Mouse (Mus musculus) kidney, postnatal 0 days (tissue): ENCODE results near the gene Numb. TPM values are rescaled to one million over a fixed set of nuclear protein-coding genes. Genes with fewer than 3 reads are reported as not detected.

ENCODE experiments used
- ATAC-seq: fragments of 200-750 bp; cut with Nextera tagmentation; replicated peaks from 2 replicates; pipeline ENCODE4 v1.8.0; 2017; ENCODE audit warnings: low read depth, moderate number of reproducible peaks, moderate TSS enrichment, moderate library complexity; ENCODE audit not compliant: low FRiP score
- DNase-seq: peaks from one replicate; pipeline ENCODE4 v3.0.0-alpha.2; 2016; ENCODE audit warnings: low spot score
- H3K27ac ChIP-seq: fragments of 300-500 bp; sonication (generic); 2 replicates; pipeline ENCODE4 v1.5.1; 2014; ENCODE audit warnings: mild to moderate bottlenecking
- H3K27me3 ChIP-seq: fragments of 300-500 bp; sonication (generic); 2 replicates; pipeline ENCODE4 v1.6.1; 2014; ENCODE audit warnings: low read length, mixed read lengths; ENCODE audit not compliant: insufficient read depth
- H3K36me3 ChIP-seq: fragments of 300-500 bp; sonication (generic); 2 replicates; pipeline ENCODE4 v1.6.1; 2014; ENCODE audit warnings: low read length, mixed read lengths; ENCODE audit not compliant: insufficient read depth
- H3K4me1 ChIP-seq: fragments of 300-500 bp; sonication (generic); replicated peaks from 2 replicates; pipeline ENCODE4 v1.6.1; 2014; ENCODE audit warnings: antibody characterized with exemption, low read length, mixed read lengths; ENCODE audit not compliant: insufficient read depth
- H3K4me2 ChIP-seq: fragments of 300-500 bp; sonication (generic); 2 replicates; pipeline ENCODE4 v1.6.1; 2014; ENCODE audit warnings: mild to moderate bottlenecking, low read length, moderate library complexity, mixed read lengths
- H3K4me3 ChIP-seq: fragments of 300-500 bp; sonication (generic); replicated peaks from 2 replicates; pipeline ENCODE4 v1.5.1; 2014; ENCODE audit warnings: low read depth, low read length
- H3K9ac ChIP-seq: fragments of 300-500 bp; sonication (generic); 2 replicates; pipeline ENCODE4 v1.6.1; 2014; ENCODE audit warnings: low read depth, low read length
- H3K9me3 ChIP-seq: fragments of 300-500 bp; sonication (generic); replicated peaks from 2 replicates; pipeline ENCODE4 v1.6.1; 2016; ENCODE audit warnings: low read length, inconsistent platforms, mixed read lengths
- CTCF ChIP-seq: IDR thresholded peaks from 2 replicates; pipeline ENCODE4 v1.5.1; 2016; ENCODE audit warnings: antibody characterized with exemption, low read depth, mild to moderate bottlenecking, moderate library complexity
- WGBS: fragments of 180-500 bp; shearing (Covaris S2); extraction: QIAGEN DNeasy Blood & Tissue Kit; methylation state at CpG from one replicate; pipeline ENCODE4 v1.1.7; 2014; 5-methylcytosine and 5-hydroxymethylcytosine counted together
- polyA plus RNA-seq: library from polyadenylated mRNA; unstranded; fragments of >200 nt; fragmentation: Nextera tagmentation; extraction: Ambion mirVana; gene quantifications from 2 replicates; pipeline ENCODE4 v1.2.1, GENCODE M21; 2015

The Numb gene
- polyA plus RNA-seq, 1 experiment from 2014 or later = 28.7 TPM

GRCm38 (mm10) chr12:83860688-83861087 is 61.0 kb downstream of the Numb start:
- TF ChIP-seq CTCF = no peak
- Histone ChIP-seq H3K27me3 (no peaks in the 10 kb centered on the region), H3K9ac (no peak overlapping the region), H3K4me3 (no peak overlapping the region), H3K9me3 (no peaks in the 10 kb centered on the region; the same call in 1 of the 2 replicates), H3K4me2 (no peak overlapping the region), H3K27ac (no peak overlapping the region), H3K36me3 (no peaks in the 10 kb centered on the region), H3K4me1 (no peaks in the 10 kb centered on the region)
- no peak for ATAC-seq
- no peak for DNase-seq

GRCm38 (mm10) chr12:83858052-83858451 is 63.7 kb downstream of the Numb start:
- no peak overlapping the region for H3K9ac ChIP-seq
- H3K4me2 ChIP-seq = no peak overlapping the region
- no peak for TF ChIP-seq CTCF
- no peak overlapping the region for H3K4me3 ChIP-seq
- no peaks in the 10 kb centered on the region for H3K4me1 ChIP-seq
- no peaks in the 10 kb centered on the region for H3K36me3 ChIP-seq
- no peaks in the 10 kb centered on the region; the same call in 1 of the 2 replicates for H3K9me3 ChIP-seq
- ATAC-seq = no peak
- WGBS = 92% methylated on average over 2 of the region's 2 CpGs
- no peak overlapping the region for H3K27ac ChIP-seq
- H3K27me3 ChIP-seq = no peaks in the 10 kb centered on the region
- no peak for DNase-seq

GRCm38 (mm10) chr12:83855211-83855610 is 66.5 kb downstream of the Numb start:
- no peaks in the 10 kb centered on the region for H3K27me3 ChIP-seq
- no peaks in the 10 kb centered on the region for H3K9me3 ChIP-seq
- 93% methylated on average over 1 of the region's 1 CpGs for WGBS
- H3K4me3 ChIP-seq = no peak overlapping the region
- no peak for TF ChIP-seq CTCF
- ATAC-seq (no peak), DNase-seq (no peak)
- H3K9ac ChIP-seq = no peak overlapping the region
- no peaks in the 10 kb centered on the region for H3K4me1 ChIP-seq
- no peaks in the 10 kb centered on the region for H3K36me3 ChIP-seq
- no peak overlapping the region for H3K4me2 ChIP-seq
- H3K27ac ChIP-seq = no peak overlapping the region

DNA sequence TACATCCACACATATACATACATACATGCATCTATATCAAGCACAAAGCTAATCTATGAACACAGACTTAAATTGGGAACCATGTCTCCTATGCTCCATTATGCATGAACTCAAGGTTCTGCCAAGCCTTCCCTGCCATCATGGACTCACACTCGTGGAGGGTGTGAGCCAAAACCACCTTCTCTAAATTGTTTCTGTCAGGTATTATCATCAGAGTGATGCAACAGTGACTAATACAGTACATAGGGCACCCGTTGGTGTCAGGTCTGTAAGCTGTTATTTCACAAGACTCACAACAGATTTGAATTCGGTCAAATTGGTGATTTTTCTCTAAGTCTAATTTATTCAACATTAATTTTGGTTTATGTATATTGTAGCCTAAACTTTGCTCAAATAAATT is 67.5 kb downstream of the Numb start:
- 92% methylated on average over 3 of the region's 3 CpGs for WGBS
- Histone ChIP-seq H3K27ac (no peak overlapping the region), H3K4me3 (no peak overlapping the region), H3K9ac (no peak overlapping the region), H3K4me1 (no peaks in the 10 kb centered on the region), H3K9me3 (no peaks in the 10 kb centered on the region), H3K36me3 (no peaks in the 10 kb centered on the region), H3K27me3 (no peaks in the 10 kb centered on the region), H3K4me2 (no peak overlapping the region)
- no peak for TF ChIP-seq CTCF
- no peak for ATAC-seq
- no peak for DNase-seq

DNA sequence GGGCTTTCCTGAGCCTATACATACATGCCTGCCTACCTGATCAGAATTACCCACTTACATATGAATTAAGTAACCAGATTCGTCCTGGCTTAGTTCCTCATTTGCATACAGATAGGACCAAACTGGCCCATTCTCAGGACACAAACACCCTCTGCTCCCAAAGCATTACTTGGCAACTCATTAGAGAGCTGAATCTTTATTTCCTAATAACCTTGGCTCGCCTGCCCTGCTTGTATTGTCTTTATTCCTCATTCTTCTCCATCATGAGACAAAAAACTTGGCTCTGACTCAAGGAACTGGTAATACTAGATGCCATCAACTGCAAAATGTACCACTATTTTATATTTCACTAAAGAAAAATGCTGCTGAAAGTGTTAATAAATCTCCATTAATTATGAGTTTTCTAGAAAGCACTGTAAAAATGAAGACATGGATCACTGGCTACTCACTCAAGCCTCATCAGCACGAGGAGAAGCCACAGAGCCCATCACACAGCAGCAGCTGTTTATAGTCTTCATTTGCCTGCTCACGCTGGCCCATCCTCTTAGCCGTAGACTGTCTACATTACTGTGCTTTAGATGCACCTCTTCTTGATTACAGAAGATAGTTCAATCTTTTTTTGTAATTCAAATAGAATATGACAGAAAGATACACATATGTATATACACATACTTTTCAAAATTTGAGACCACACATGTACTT is 69.1 kb downstream of the Numb start:
- H3K27me3 ChIP-seq = no peaks in the 10 kb centered on the region
- DNase-seq (no peak), ATAC-seq (no peak)
- no peak overlapping the region for H3K4me2 ChIP-seq
- no peak for TF ChIP-seq CTCF
- no peaks in the 10 kb centered on the region for H3K36me3 ChIP-seq
- H3K4me3 ChIP-seq = no peak overlapping the region
- H3K9ac ChIP-seq = no peak overlapping the region
- no peaks in the 10 kb centered on the region for H3K4me1 ChIP-seq
- no peaks in the 10 kb centered on the region for H3K9me3 ChIP-seq
- no peak overlapping the region for H3K27ac ChIP-seq
- 66% methylated on average over 5 of the region's 5 CpGs for WGBS

GRCm38 (mm10) chr12:83850334-83850733 is 71.4 kb downstream of the Numb start:
- no peak for TF ChIP-seq CTCF
- Histone ChIP-seq H3K36me3 (no peaks in the 10 kb centered on the region), H3K9me3 (no peaks in the 10 kb centered on the region), H3K4me2 (no peak overlapping the region), H3K4me3 (no peak overlapping the region), H3K27me3 (no peaks in the 10 kb centered on the region), H3K4me1 (no peaks in the 10 kb centered on the region), H3K9ac (no peak overlapping the region), H3K27ac (no peak overlapping the region)
- 79% methylated on average over 4 of the region's 4 CpGs for WGBS
- ATAC-seq = no peak
- no peak for DNase-seq

DNA sequence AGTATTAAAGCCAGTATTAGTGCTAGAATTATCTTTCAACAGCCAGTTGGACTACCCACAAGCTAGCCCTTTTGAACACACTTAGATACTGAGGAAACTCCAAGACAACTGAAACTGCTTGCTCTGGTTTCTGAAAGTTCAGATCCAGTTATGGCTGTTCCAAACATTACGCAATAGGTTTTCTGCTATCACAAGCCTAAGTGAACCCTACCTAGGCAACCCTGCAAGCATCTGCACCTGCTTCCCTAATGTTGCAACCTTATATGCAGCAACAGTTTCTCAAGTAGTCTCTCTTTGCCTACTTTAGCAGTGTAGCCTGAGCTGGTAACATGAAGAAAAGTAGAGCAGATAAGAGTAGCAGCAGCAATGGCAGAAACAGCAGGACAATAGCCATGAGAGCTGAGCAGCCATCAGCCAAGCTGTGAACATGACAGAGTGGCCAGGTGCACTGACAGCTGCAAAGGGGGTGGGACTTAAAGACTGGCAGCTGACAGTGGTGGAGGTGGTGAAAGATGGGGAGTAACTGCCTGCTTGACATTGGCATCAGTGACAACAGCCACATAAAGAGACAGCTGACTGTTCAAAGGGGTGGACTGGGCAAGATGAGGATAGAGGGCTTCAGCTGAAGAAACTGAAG is 73.0 kb downstream of the Numb start:
- 100% methylated on average over 1 of the region's 1 CpGs for WGBS
- Histone ChIP-seq H3K4me1 (no peaks in the 10 kb centered on the region), H3K27ac (no peak overlapping the region), H3K4me2 (no peak overlapping the region), H3K9me3 (no peaks in the 10 kb centered on the region), H3K36me3 (no peaks in the 10 kb centered on the region), H3K27me3 (no peaks in the 10 kb centered on the region), H3K4me3 (no peak overlapping the region), H3K9ac (no peak overlapping the region)
- DNase-seq (no peak), ATAC-seq (no peak)
- TF ChIP-seq CTCF = no peak
